Mouse (Mus musculus): Measurements from ENCODE around the gene Qtrt2.

- TF ChIP-seq CTCF (conservative IDR thresholded peaks at IDR 0.05; ENCODE audit: insufficient read depth, insufficient read length, low read depth, low read length): no peak
- TF ChIP-seq POLR2A (IDR thresholded peaks at IDR 0.05; ENCODE audit: low read depth, low read length): no peak
Measured at GRCm38 (mm10) chr16:43963291-43963690, 36.7 kb upstream of the Qtrt2 start.

Measured in kidney, adult 2 months (tissue).